Mouse (Mus musculus) adrenal gland, adult (tissue): ENCODE results near the gene Tmem268.
A peak's percentile ranks its signal among the peaks of the same experiment; 100 is the strongest.

Experiments used
- DNase-seq, 2 experiments: peaks; one replicate each; pipeline ENCODE4 v3.0.0; 2022 to 2023; ENCODE audit warnings: low spot score in 1 of 2; ENCODE audit not compliant: inconsistent age in 2 of 2

Gene Tmem268

GRCm38 (mm10) chr4:63558407-63559081 is at the start of gene Tmem268:
Gene Tmem268 (plus strand): TSS chr4:63558781.
- DNase-seq, result peak; percentile 90 to 97

GRCm38 (mm10) chr4:63512921-63513320 is 45.7 kb upstream of the Tmem268 start:
- DNase-seq, result no peak

- no peak for DNase-seq
Observed at GRCm38 (mm10) chr4:63514454-63514984, 44.1 kb upstream of the Tmem268 start.

GRCm38 (mm10) chr4:63515021-63515420 is 43.6 kb upstream of the Tmem268 start:
- no peak for DNase-seq

- no peak for DNase-seq
Observed at GRCm38 (mm10) chr4:63521813-63522419, 36.7 kb upstream of the Tmem268 start.

GRCm38 (mm10) chr4:63525514-63525913 is 33.1 kb upstream of the Tmem268 start:
- DNase-seq, result no peak

- DNase-seq, result no peak
Observed at GRCm38 (mm10) chr4:63528946-63529345, 29.6 kb upstream of the Tmem268 start.

- DNase-seq, result peak; percentile 66 to 73
Observed at GRCm38 (mm10) chr4:63530409-63530808, 28.2 kb upstream of the Tmem268 start.

- DNase-seq, result no peak
Observed at GRCm38 (mm10) chr4:63537602-63538001, 21.0 kb upstream of the Tmem268 start.

- peak in 1 of 2 experiments; percentile 40 for DNase-seq
Observed at GRCm38 (mm10) chr4:63542209-63542608, 16.4 kb upstream of the Tmem268 start.

- DNase-seq, result peak in 1 of 2 experiments; percentile 59
Observed at GRCm38 (mm10) chr4:63543746-63544493, 14.7 kb upstream of the Tmem268 start.

GRCm38 (mm10) chr4:63544494-63545230 is 13.9 kb upstream of the Tmem268 start, which contains the start of gene Atp6v1g1:
Gene Atp6v1g1 (plus strand): TSS chr4:63544772.
- peak; percentile 98 for DNase-seq

- peak in 1 of 2 experiments; percentile 61 for DNase-seq
Observed at GRCm38 (mm10) chr4:63545231-63545958, 13.2 kb upstream of the Tmem268 start.

GRCm38 (mm10) chr4:63546441-63547055 is 12.0 kb upstream of the Tmem268 start:
- peak; percentile 31 to 68 for DNase-seq

- peak in 1 of 2 experiments; percentile 46 for DNase-seq
Observed at GRCm38 (mm10) chr4:63547799-63548198, 10.8 kb upstream of the Tmem268 start.

GRCm38 (mm10) chr4:63548491-63548890 is 10.1 kb upstream of the Tmem268 start:
- DNase-seq, result no peak

- DNase-seq, result peak; percentile 63 to 84
Observed at GRCm38 (mm10) chr4:63550908-63551307, 7.7 kb upstream of the Tmem268 start.

- DNase-seq, result no peak
Observed at GRCm38 (mm10) chr4:63552865-63553264, 5.7 kb upstream of the Tmem268 start.

- no peak for DNase-seq
Observed at GRCm38 (mm10) chr4:63553789-63554576, 4.6 kb upstream of the Tmem268 start.
